Mouse (Mus musculus): ENCODE measurements around the gene Jph4.

Jph4 gene

GRCm38 (mm10) chr14:55116425-55117200 lies at the start of gene Jph4:
Jph4 (minus strand) TSS chr14:55116935.
- peak; percentile 91 for DNase-seq

- no peak for DNase-seq
Measured at GRCm38 (mm10) chr14:55164172-55164806, 47.6 kb upstream of the Jph4 start.

- no peak for DNase-seq
Measured at GRCm38 (mm10) chr14:55162168-55162567, 45.4 kb upstream of the Jph4 start.

- DNase-seq = peak; percentile 87
Measured at GRCm38 (mm10) chr14:55161098-55161634, 44.4 kb upstream of the Jph4 start.

- DNase-seq = no peak
Measured at GRCm38 (mm10) chr14:55160251-55161071, 43.7 kb upstream of the Jph4 start.

GRCm38 (mm10) chr14:55157322-55158065 lies 40.8 kb upstream of the Jph4 start:
- DNase-seq = no peak

GRCm38 (mm10) chr14:55152951-55153481 lies 36.3 kb upstream of the Jph4 start:
- DNase-seq = no peak

- no peak for DNase-seq
Measured at GRCm38 (mm10) chr14:55152174-55152573, 35.4 kb upstream of the Jph4 start.

GRCm38 (mm10) chr14:55150985-55151384 lies 34.2 kb upstream of the Jph4 start:
- DNase-seq = no peak

GRCm38 (mm10) chr14:55149041-55149440 lies 32.3 kb upstream of the Jph4 start:
- no peak for DNase-seq

- peak; percentile 80 for DNase-seq
Measured at GRCm38 (mm10) chr14:55148363-55148915, 31.7 kb upstream of the Jph4 start.

- DNase-seq = no peak
Measured at GRCm38 (mm10) chr14:55146829-55147401, 30.2 kb upstream of the Jph4 start.

- no peak for DNase-seq
Measured at GRCm38 (mm10) chr14:55146324-55146723, 29.6 kb upstream of the Jph4 start.

GRCm38 (mm10) chr14:55139313-55139712 lies 22.6 kb upstream of the Jph4 start:
- no peak for DNase-seq

GRCm38 (mm10) chr14:55135676-55136075 lies 18.9 kb upstream of the Jph4 start:
- DNase-seq = no peak

- DNase-seq = no peak
Measured at GRCm38 (mm10) chr14:55126521-55126920, 9.8 kb upstream of the Jph4 start.

- DNase-seq = no peak
Measured at GRCm38 (mm10) chr14:55125711-55126110, 9.0 kb upstream of the Jph4 start.

GRCm38 (mm10) chr14:55122359-55122758 lies 5.6 kb upstream of the Jph4 start:
- no peak for DNase-seq

GRCm38 (mm10) chr14:55121947-55122346 lies 5.2 kb upstream of the Jph4 start:
- DNase-seq = peak; percentile 94

- DNase-seq = peak; percentile 44
Measured at GRCm38 (mm10) chr14:55119421-55120134, 2.8 kb upstream of the Jph4 start.

GRCm38 (mm10) chr14:55118852-55119251 lies 2.1 kb upstream of the Jph4 start:
- peak; percentile 93 for DNase-seq
